Mouse (Mus musculus): ENCODE measurements at regions not wholly inside any gene's neighbourhood (a gene's known extent, or its start where the extent isn't known, plus 50 kb on each side); places are given as distances from the start of the nearest gene placed in this dataset.
A peak's percentile ranks its signal among the peaks of the same experiment; 100 is the strongest.

- ATAC-seq: no peak
Measured at GRCm38 (mm10) chr10:74722971-74723370, 244.0 kb upstream of the Gnaz start.

- no peak for ATAC-seq
Measured at GRCm38 (mm10) chr10:74749446-74749845, 217.5 kb upstream of the Gnaz start.

- ATAC-seq: no peak
Measured at GRCm38 (mm10) chr10:74750879-74751278, 216.1 kb upstream of the Gnaz start.

GRCm38 (mm10) chr10:74760734-74761133 lies 206.2 kb upstream of the Gnaz start:
- ATAC-seq: no peak

- no peak for ATAC-seq
Measured at GRCm38 (mm10) chr10:74789245-74789644, 177.7 kb upstream of the Gnaz start.

- no peak for ATAC-seq
Measured at GRCm38 (mm10) chr10:74789987-74790386, 177.0 kb upstream of the Gnaz start.

- ATAC-seq: peak; percentile 65
Measured at GRCm38 (mm10) chr10:74823395-74823794, 143.6 kb upstream of the Gnaz start.

- no peak for ATAC-seq
Measured at GRCm38 (mm10) chr10:74834359-74834758, 132.6 kb upstream of the Gnaz start.

GRCm38 (mm10) chr10:74848372-74848771 lies 118.6 kb upstream of the Gnaz start:
- peak; percentile 65 for ATAC-seq

- ATAC-seq: no peak
Measured at GRCm38 (mm10) chr10:74854991-74855664, 111.8 kb upstream of the Gnaz start.

Data from CD4-positive, CD25-positive, alpha-beta regulatory T cell, adult 4 months (primary cell).